Mouse (Mus musculus) bone marrow, adult 2 months (tissue): ENCODE data around the gene Nol8. TPM values are rescaled to one million over a fixed set of nuclear protein-coding genes. Genes with fewer than 3 reads are reported as not detected.

ENCODE experiments used
- H3K27ac ChIP-seq: fragments of 200-500 bp; 2 replicates; pipeline ENCODE4 v1.5.1; 2012; ENCODE audit warnings: low read depth, mild to moderate bottlenecking, control low read depth, inconsistent platforms, low read length; ENCODE audit not compliant: control insufficient read depth, poor library complexity, insufficient read depth
- H3K4me1 ChIP-seq: fragments of 200-500 bp; 2 replicates; pipeline ENCODE4 v1.6.1; 2011; ENCODE audit warnings: low read length; ENCODE audit not compliant: control insufficient read depth, insufficient read depth
- H3K4me3 ChIP-seq: fragments of 200-500 bp; replicated peaks from 2 replicates; pipeline ENCODE3; 2011; ENCODE audit warnings: mild to moderate bottlenecking, low read depth, low read length, control low read depth; ENCODE audit not compliant: control insufficient read depth
- CTCF ChIP-seq: fragments of 200-500 bp; IDR thresholded peaks from 2 replicates; pipeline ENCODE4 v1.5.1; 2011; ENCODE audit warnings: low read length, control low read depth; ENCODE audit not compliant: control insufficient read depth, insufficient read depth
- POLR2A ChIP-seq: fragments of 200-500 bp; IDR thresholded peaks from 2 replicates; pipeline ENCODE4 v1.6.1; 2011; ENCODE audit warnings: low read depth, mild to moderate bottlenecking, control low read depth, low read length, borderline replicate concordance; ENCODE audit not compliant: control insufficient read depth
- WGBS: fragments of 180-500 bp; shearing (Covaris S2); methylation state at CpG from one replicate; pipeline ENCODE4 v1.1.7; 2018; 5-methylcytosine and 5-hydroxymethylcytosine counted together
- polyA plus RNA-seq: library from polyadenylated mRNA; stranded (reverse); fragments of >200 nt; gene quantifications from 2 replicates; pipeline ENCODE4 v1.2.4, GENCODE M21; 2011; ENCODE audit warnings: low replicate concordance; ENCODE audit not compliant: missing spikeins, insufficient read depth, insufficient read length

Nol8 gene
- polyA plus RNA-seq, 1 experiment = 9.2 TPM

- TF ChIP-seq CTCF (no peak), POLR2A (no peak)
- Histone ChIP-seq H3K27ac (no peak overlapping the region), H3K4me3 (no peak overlapping the region), H3K4me1 (no peaks in the 10 kb centered on the region)
- WGBS = 96% methylated on average over 3 of the region's 3 CpGs
Observed at GRCm38 (mm10) chr13:49706032-49706690, 53.3 kb downstream of the Nol8 start.

GRCm38 (mm10) chr13:49708311-49708710 is 55.4 kb downstream of the Nol8 start:
- no peak overlapping the region for H3K27ac ChIP-seq
- no peak for TF ChIP-seq CTCF
- TF ChIP-seq POLR2A = no peak
- no peaks in the 10 kb centered on the region for H3K4me1 ChIP-seq
- no peak overlapping the region for H3K4me3 ChIP-seq
- WGBS = 88% methylated on average over 8 of the region's 8 CpGs

GRCm38 (mm10) chr13:49712047-49712721 is 59.3 kb downstream of the Nol8 start:
- no peaks in the 10 kb centered on the region for H3K4me1 ChIP-seq
- H3K27ac ChIP-seq = no peak overlapping the region
- H3K4me3 ChIP-seq = no peak overlapping the region
- TF ChIP-seq POLR2A (no peak), CTCF (no peak)
- 86% methylated on average over 12 of the region's 12 CpGs for WGBS

GRCm38 (mm10) chr13:49719310-49719709 is 66.4 kb downstream of the Nol8 start:
- Histone ChIP-seq H3K27ac (no peak overlapping the region), H3K4me3 (no peak overlapping the region), H3K4me1 (no peaks in the 10 kb centered on the region)
- 82% methylated on average over 3 of the region's 3 CpGs for WGBS
- TF ChIP-seq POLR2A (no peak), CTCF (no peak)

Other genes starting within 250 kb of the Nol8 start
- gene Ippk, start 231.8 kb upstream of the Nol8 start, polyA plus RNA-seq = 4.4 and 4.5 TPM in 2 replicates
- gene Tes3-ps, start 159.8 kb upstream of the Nol8 start, polyA plus RNA-seq = 1.4 and 3.5 TPM in 2 replicates
- 0.42 TPM in 1 of 2 replicates, not detected in the other for gene Ecm2, start 148.3 kb upstream of the Nol8 start, polyA plus RNA-seq
- 2.0 and 5.9 TPM in 2 replicates for gene Aspn, start 108.6 kb upstream of the Nol8 start, polyA plus RNA-seq
- 0.63 and 1.3 TPM in 2 replicates for gene Omd, start 70.6 kb upstream of the Nol8 start, polyA plus RNA-seq
- 2.9 and 6.4 TPM in 2 replicates for gene Ogn, start 45.0 kb upstream of the Nol8 start, polyA plus RNA-seq
- 8.5 and 9.9 TPM in 2 replicates for gene Cenpp, start 293 bp upstream of the Nol8 start, polyA plus RNA-seq
- 18.9 and 27.5 TPM in 2 replicates for gene Iars, start 29.0 kb downstream of the Nol8 start, polyA plus RNA-seq
- gene Gm30302, start 145.9 kb downstream of the Nol8 start, polyA plus RNA-seq = not detected in 2 replicates